Mouse (Mus musculus): ENCODE measurements around the gene Brd4.
"Not testable (repeated sequence)": the region's sequence is repeated elsewhere in the genome, so short reads cannot be mapped to it uniquely, and the experiment has no call there.

The Brd4 gene

GRCm38 (mm10) chr17:32235534-32236191 is 48.9 kb downstream of the Brd4 start:
- in situ Hi-C loops (cut with MboI, MseI) = no loop called here

DNA sequence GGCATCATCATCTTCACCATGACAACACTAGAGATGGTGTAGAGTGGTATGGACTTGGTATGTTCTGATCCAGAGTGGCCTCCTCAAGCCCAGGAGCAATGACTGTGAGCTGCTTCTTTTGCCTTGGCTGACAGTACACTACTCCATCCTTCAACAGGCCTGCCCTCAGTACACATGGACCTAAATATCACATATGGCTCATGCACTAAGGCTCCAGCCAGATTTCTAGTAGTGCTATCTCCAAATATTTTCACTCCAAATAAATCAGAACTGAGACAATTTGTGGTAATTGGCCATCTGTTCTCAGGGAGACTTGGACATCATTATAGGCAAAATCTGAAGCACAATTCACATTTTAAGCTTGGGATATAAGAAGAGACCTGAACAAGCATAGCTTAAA is 51.3 kb downstream of the Brd4 start:
- in situ Hi-C loops (cut with MboI, MseI) = no loop called here

DNA sequence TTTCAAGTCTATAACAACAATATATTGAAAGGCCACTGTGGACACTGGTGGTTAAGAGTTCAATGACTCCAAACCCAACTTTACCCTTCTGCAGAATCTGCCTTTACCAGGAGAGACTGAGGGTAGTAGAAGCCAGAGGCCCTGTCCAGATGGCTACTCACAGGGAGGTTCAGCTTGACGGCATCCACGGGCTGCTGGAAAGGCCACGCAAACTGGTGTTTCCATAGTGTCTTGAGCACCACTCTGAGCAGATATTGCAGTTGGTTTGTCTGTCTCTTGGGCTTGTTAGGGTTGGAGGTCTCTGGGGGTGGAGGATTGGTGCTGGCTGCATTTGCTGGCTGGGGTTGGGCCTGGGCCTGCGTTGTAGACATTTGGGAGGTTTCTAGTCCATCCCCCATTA is 55.3 kb downstream of the Brd4 start:
- in situ Hi-C loops (cut with MboI, MseI) = no loop called here

GRCm38 (mm10) chr17:32220873-32221272 is 63.6 kb downstream of the Brd4 start:
- in situ Hi-C loops (cut with MboI, MseI) = loop anchor here in 1 of 2 experiments (5.0 kb wide), 1 partner anchor 41 kb away; no protein-coding TSS in a partner anchor

DNA sequence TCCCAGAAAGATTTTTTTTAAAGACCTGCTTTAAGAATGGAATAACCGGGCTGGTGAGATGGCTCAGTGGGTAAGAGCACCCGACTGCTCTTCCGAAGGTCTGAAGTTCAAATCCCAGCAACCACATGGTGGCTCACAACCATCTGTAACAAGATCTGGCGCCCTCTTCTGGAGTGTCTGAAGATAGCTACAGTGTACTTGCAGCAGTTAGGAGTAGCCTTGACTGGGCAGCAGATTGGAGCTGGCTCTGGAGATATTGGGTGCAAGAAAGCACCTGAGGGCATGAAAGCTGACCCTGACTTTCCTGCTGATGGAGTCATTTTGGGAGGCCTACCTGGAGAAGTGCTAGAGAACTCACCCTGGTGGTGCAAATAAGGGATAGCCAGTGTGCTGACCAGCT is 68.9 kb downstream of the Brd4 start:
- in situ Hi-C loops (cut with MboI, MseI) = not testable (repeated sequence)

- in situ Hi-C loops (cut with MboI, MseI) = not testable (repeated sequence)
These were observed 73.0 kb downstream of the Brd4 start for GRCm38 (mm10) chr17:32211554-32211953.

DNA sequence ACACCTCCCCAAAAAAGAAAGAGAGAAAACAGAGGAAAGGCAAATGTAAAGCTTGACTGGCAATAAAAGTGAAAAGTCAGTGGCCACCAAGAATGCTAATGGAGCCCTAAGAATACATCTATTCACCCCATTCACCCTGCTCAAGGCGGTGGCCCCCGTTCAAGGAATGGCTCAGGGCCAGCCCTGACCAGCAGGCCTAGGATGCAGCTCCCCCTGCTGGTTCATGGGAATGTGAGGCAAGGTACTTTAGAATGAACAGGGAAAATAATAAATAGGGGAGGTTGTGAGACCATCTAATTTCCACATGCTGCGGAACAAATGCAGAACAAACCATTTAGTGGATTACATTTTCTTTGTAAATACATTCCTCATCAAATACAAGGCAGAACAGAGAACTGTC is 74.8 kb downstream of the Brd4 start:
- in situ Hi-C loops (cut with MboI, MseI) = loop anchor here in 1 of 2 experiments (5.0 kb wide), 1 partner anchor 72 kb away; no protein-coding TSS in a partner anchor

- in situ Hi-C loops (cut with MboI, MseI) = loop anchor here in 1 of 2 experiments (5.0 kb wide), 1 partner anchor 72 kb away; no protein-coding TSS in a partner anchor
These were observed 75.4 kb downstream of the Brd4 start for GRCm38 (mm10) chr17:32209144-32209543.

GRCm38 (mm10) chr17:32207586-32208245 is 76.8 kb downstream of the Brd4 start:
- in situ Hi-C loops (cut with MboI, MseI) = loop anchor here in 1 of 2 experiments (5.0 kb wide), 1 partner anchor 70 kb away; no protein-coding TSS in a partner anchor

DNA sequence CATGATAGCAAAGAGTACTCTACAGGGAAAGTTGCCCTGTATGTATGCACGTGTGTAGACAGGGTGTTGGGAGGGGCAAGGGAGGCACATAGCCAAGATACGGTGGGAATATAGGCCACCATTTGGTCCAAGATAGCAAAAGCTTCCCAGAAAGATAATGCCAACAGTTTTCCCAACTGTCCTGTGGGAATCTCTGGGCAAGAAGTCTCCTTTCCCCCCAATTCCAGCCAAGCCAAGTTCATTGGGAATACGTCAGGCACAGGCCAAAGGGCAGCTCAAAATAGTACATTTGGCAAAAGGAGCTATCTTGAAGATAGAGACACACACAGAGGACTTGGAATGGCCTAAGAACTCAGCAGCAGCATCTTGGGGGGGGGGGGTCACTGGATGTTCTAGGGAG is 79.2 kb downstream of the Brd4 start:
- in situ Hi-C loops (cut with MboI, MseI) = loop anchor here in 1 of 2 experiments (5.0 kb wide), 1 partner anchor 68 kb away; no protein-coding TSS in a partner anchor

DNA sequence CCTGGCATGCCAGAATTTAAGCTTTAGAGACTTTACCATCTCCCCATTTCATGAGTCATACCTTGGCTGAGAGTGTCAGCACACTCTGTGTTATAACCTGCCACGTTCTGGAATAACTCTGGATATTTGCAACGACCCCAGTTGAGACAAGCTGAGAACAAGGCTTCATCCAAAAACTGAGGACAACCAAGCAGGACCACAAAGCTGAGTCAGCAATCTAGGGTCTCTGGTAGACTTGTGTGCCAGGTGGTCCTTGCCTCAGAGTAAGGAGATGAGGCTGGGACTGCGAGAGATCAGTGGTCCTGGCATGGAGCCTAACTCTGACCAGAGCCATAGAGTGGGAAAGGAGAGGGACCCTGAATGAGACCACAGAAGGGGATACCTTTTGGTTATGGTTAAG is 81.5 kb downstream of the Brd4 start:
- in situ Hi-C loops (cut with MboI, MseI) = no loop called here

DNA sequence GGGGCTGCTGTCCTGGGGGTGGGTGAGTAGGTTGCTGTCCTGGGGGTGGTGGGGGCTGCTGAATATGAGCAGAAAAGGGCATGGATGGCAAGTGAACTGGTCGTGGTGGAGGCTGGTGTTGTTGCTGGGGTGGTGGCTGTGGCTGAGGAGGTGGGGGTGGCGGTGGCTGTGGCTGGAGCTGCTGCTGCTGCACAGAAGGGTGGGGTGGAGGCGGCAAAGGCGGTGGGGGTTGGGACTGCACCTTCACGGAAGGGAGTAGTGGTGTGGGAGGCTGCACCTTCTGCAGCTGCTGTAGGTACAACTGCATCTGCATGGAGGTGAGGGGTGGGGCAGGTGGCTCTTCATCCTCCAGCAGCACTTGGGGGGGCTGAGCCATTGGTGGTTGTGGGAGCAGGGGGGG is 83.4 kb downstream of the Brd4 start:
- in situ Hi-C loops (cut with MboI, MseI) = no loop called here

GRCm38 (mm10) chr17:32199796-32200195 is 84.7 kb downstream of the Brd4 start:
- in situ Hi-C loops (cut with MboI, MseI) = no loop called here

GRCm38 (mm10) chr17:32197156-32197555 is 87.4 kb downstream of the Brd4 start:
- in situ Hi-C loops (cut with MboI, MseI) = no loop called here

- in situ Hi-C loops (cut with MboI, MseI) = no loop called here
These were observed 88.8 kb downstream of the Brd4 start for GRCm38 (mm10) chr17:32195725-32196124.

- in situ Hi-C loops (cut with MboI, MseI) = no loop called here
These were observed 91.5 kb downstream of the Brd4 start for GRCm38 (mm10) chr17:32193010-32193409.

GRCm38 (mm10) chr17:32189850-32190249 is 94.7 kb downstream of the Brd4 start:
- in situ Hi-C loops (cut with MboI, MseI) = no loop called here

DNA sequence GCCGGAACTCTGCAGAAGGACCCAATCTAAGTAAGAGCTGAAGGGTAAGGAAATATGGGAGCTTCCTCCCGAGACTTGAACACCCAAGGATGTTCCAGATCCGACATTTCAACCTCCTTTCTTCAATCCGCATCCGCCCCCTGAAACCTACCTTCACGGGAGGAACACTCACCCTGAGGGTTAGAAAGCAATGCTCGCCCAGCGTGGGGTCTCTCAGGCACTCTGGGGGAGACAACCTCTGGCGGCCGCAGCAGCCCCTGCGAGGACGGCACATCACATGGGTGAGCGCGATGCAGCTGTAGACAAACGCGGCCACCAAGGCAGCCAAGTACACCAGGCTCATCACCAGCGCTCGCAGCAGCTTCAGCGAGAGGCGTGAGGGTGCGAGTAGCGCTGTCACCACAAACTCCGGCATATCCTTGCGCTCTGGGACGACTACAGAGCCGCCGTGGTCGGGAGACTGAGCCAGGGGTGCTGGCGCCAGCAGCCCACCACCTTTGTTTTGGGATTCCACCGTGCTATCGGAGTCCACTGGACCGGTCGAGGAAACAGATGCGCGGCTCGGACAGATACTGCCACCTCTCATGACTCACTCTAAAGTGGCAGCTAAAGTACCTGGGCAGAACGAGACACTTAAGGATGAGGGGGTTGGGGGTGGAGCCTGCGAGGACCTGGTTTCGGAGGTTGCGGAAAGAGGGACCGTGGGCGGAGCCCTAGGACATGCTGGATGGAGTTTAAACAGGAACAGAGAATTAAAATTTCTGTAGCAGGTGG is 95.5 kb downstream of the Brd4 start, which contains the start of gene Ephx3:
Gene Ephx3, minus strand, starts transcription at position 687 of the 774 bp plus-strand sequence.
- in situ Hi-C loops (cut with MboI, MseI) = no loop called here

DNA sequence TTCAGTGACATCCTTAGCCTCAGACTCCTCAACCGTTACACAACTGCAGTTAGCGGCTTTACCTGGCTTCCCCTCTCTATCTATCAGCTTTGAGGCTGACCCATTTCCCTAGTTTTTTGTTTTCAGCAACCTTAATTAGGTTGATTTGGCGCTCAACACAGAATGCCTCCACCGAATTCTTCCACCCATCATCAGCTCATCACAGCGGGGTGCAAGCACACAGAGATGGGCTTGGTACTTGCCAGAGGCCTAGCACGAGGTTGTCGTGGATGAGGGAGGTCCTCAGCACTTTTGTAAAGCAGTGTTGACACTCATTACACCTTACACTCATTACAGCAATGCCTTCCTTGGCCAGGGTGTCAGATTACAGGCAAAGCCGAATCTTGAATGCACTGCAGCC is 101.5 kb downstream of the Brd4 start:
- in situ Hi-C loops (cut with MboI, MseI) = no loop called here

DNA sequence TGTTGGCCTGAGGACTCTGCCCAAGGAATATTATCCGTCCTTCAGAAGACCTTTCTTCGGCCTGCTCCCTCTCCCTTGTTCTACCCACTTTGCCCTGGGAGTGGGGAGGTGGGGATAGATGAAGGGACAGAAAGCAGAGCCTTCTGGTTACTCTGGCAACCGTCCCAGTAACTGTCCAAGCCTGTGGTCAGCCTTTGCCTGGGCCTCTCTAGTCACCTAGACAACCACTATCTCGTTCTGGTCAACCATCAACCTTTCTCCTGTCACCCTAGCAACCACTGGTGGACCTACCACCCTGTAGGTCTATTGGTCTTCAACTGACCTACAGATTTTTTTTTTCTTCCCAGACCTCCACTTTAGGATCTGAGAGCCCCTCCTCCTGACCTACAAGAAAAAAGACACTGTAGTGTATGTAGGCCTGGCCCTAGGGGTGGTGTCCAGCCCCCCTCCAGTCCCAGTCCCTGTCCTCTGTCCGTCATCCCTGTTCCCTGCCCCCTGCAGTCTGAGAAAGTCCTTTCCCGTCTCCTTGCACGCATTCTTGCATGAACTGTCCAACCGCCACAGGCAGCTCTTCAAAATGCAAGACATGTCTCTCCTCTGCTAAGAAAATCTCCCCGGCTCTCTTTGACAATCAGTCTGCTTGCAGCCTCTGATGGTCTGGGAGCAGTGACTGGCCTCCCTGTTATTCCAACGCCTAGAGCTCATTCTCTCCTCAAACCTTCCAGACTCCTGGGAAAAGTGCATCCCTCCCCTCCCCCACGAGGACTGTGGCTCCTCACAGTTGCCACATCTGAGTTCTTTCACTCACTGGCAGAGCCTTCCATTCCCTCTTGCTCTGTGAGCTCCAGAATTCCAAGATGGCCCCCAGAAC is 104.7 kb downstream of the Brd4 start:
- in situ Hi-C loops (cut with MboI, MseI) = no loop called here

DNA sequence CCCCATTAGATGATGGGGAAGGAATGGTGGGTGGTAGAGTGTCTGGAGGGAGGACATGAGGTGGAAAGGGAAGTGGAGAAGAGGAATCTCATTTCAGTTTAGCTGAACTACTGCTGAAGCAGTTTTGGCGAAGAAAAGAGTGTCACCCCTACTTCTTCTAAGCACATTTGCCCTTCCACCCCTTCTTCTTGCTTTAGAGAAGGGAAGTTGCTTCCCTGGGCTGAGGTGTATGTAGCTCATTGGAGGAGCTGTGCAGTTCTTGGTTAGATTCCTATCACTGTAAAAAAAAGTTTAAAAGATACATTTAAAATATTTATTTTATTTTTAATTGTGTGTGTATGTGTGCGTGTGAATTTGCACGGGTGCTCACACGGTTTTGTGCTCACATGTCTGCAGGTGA is 107.6 kb downstream of the Brd4 start:
- in situ Hi-C loops (cut with MboI, MseI) = no loop called here

Data from T-helper 17 cell (primary cell).